Mouse (Mus musculus): ENCODE results near the gene Olfr1411.

Gene Olfr1411

GRCm38 (mm10) chr1:92638181-92638580 lies 44.0 kb downstream of the Olfr1411 start:
- no peak for DNase-seq (ENCODE audit: extremely low spot score, low read depth, low spot score)

GRCm38 (mm10) chr1:92638736-92639135 lies 44.5 kb downstream of the Olfr1411 start:
- no peak for DNase-seq (ENCODE audit: extremely low spot score, low read depth, low spot score)

GRCm38 (mm10) chr1:92640393-92640792 lies 46.2 kb downstream of the Olfr1411 start:
- DNase-seq (ENCODE audit: extremely low spot score, low read depth, low spot score): no peak

- peak; percentile 56 for DNase-seq (ENCODE audit: extremely low spot score, low read depth, low spot score)
Observed at GRCm38 (mm10) chr1:92641514-92642272, 47.5 kb downstream of the Olfr1411 start, which contains the start of gene Cops9. Cops9 (minus strand) TSS chr1:92641985.

- DNase-seq (ENCODE audit: extremely low spot score, low read depth, low spot score): no peak
Observed at GRCm38 (mm10) chr1:92643691-92644090, 49.5 kb downstream of the Olfr1411 start.

GRCm38 (mm10) chr1:92644916-92645315 lies 50.7 kb downstream of the Olfr1411 start:
- DNase-seq (ENCODE audit: extremely low spot score, low read depth, low spot score): no peak

- no peak for DNase-seq (ENCODE audit: extremely low spot score, low read depth, low spot score)
Observed at GRCm38 (mm10) chr1:92646111-92646510, 51.9 kb downstream of the Olfr1411 start.

- DNase-seq (ENCODE audit: extremely low spot score, low read depth, low spot score): no peak
Observed at GRCm38 (mm10) chr1:92646601-92647000, 52.4 kb downstream of the Olfr1411 start.

- no peak for DNase-seq (ENCODE audit: extremely low spot score, low read depth, low spot score)
Observed at GRCm38 (mm10) chr1:92647026-92647425, 52.8 kb downstream of the Olfr1411 start.
